Mouse (Mus musculus): ENCODE measurements at regions not wholly inside any gene's neighbourhood (a gene's known extent, or its start where the extent isn't known, plus 50 kb on each side); places are given as distances from the start of the nearest gene placed in this dataset.

DNA sequence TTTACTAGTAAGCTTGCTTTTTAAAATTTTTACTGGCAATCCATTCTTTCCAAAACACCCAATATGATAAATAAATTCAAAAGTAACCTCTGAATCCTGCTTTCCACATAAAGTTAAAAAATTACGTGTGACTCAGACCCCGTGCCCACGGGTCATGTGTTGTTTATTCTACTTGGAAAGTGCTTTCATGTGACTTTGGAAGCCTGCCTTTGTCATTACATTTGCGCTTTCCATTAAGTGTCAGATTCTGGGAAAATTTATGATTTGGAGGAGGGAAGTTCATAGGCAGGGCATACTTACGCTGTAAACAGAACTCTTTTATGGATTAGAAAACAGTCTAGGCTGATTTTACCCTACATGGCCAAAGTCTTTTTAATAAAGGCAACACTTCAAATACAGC lies 466.8 kb upstream of the Adamts5 start:
- H3K36me3 ChIP-seq, result no peaks in the 10 kb centered on the region
- ATAC-seq (ENCODE audit: low FRiP score, low read depth), result no peak
- WGBS, result 89% methylated on average over 5 of the region's 5 CpGs

DNA sequence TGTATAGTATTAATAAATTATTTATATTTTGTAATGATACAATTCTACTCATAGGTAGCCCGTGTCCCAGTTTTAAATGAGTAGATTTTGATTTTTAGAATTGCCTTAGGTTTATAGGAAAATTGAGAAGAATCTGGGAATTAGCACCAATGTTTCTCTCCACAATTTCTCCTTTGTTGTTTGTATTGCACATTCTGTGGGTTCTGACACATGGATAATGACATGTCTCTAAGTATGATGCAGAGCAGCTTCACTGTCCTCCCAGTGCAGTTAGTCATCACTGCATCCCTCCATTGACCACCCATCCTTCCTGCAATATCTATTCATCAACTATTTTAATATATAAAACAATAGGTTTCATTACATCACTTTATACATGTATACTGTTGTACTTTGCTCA lies 464.6 kb upstream of the Adamts5 start:
- H3K9ac ChIP-seq (replicated peaks), result no peak overlapping the region
- WGBS, result 74% methylated on average over 1 of the region's 1 CpGs
- no peak for ATAC-seq (ENCODE audit: low FRiP score, low read depth)

More for the DNA sequence above, 466.8 kb upstream of the Adamts5 start:
- Histone ChIP-seq H3K4me2 (replicated peaks) (no peak overlapping the region), H3K27ac (replicated peaks) (no peak overlapping the region), H3K27me3 (no peaks in the 10 kb centered on the region), H3K4me3 (no peak overlapping the region), H3K9me3 (no peaks in the 10 kb centered on the region), H3K4me1 (no peaks in the 10 kb centered on the region), H3K9ac (replicated peaks) (no peak overlapping the region)

DNA sequence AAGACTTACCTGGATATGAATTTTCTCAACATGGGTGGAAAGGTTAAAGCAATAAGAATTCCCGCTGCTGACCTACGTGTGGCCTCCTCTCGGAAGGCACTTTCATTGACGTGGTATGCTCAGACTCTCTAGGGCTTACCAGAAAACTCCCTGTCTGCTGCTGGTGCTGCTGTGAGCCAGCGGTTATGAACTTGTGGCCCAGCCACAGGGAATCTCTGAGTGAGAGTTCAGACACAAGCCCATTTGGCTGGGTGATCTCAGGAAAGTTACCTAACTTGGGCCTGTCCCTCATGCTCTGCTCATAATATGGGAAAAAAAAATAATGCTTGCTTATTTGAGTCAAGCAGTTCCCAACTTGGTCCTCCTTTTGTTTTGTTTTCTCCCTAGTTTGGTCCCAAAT lies 459.5 kb upstream of the Adamts5 start:
- Histone ChIP-seq H3K4me2 (replicated peaks) (no peak overlapping the region), H3K9me3 (no peaks in the 10 kb centered on the region), H3K9ac (replicated peaks) (no peak overlapping the region), H3K4me3 (no peak overlapping the region), H3K27me3 (no peaks in the 10 kb centered on the region), H3K4me1 (no peaks in the 10 kb centered on the region), H3K27ac (replicated peaks) (no peak overlapping the region), H3K36me3 (no peaks in the 10 kb centered on the region)
- ATAC-seq (ENCODE audit: low FRiP score, low read depth), result no peak
- 82% methylated on average over 5 of the region's 5 CpGs for WGBS

More for the DNA sequence above, 464.6 kb upstream of the Adamts5 start:
- Histone ChIP-seq H3K4me3 (no peak overlapping the region), H3K4me2 (replicated peaks) (no peak overlapping the region), H3K4me1 (no peaks in the 10 kb centered on the region), H3K27me3 (no peaks in the 10 kb centered on the region), H3K36me3 (no peaks in the 10 kb centered on the region), H3K9me3 (no peaks in the 10 kb centered on the region), H3K27ac (replicated peaks) (no peak overlapping the region)

DNA sequence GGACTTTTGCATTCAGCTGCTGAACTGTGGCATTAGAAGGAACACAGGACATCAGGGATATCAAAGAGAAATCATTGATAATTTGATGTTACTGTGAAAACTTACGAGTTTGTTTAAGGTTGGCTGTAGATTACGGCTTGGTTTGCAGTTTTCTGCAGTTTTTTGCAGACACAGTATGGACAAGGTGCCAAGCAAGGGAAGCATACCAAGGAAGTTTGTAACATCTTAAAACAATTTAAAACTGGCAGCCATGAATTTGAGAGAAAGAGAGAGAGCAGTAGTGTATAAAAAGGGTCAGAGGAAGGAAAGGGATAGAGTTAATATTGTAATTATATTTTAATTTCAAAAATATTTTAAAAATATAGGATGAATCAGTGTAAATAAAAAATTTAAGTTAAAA lies 453.4 kb upstream of the Adamts5 start:
- 89% methylated on average over 2 of the region's 2 CpGs for WGBS
- H3K4me3 ChIP-seq, result no peak overlapping the region
- H3K27ac ChIP-seq (replicated peaks), result no peak overlapping the region
- no peaks in the 10 kb centered on the region for H3K9me3 ChIP-seq
- H3K36me3 ChIP-seq, result no peaks in the 10 kb centered on the region
- H3K4me1 ChIP-seq, result no peaks in the 10 kb centered on the region
- ATAC-seq (ENCODE audit: low FRiP score, low read depth), result no peak
- no peak overlapping the region for H3K4me2 ChIP-seq (replicated peaks)
- H3K9ac ChIP-seq (replicated peaks), result no peak overlapping the region
- H3K27me3 ChIP-seq, result no peaks in the 10 kb centered on the region

DNA sequence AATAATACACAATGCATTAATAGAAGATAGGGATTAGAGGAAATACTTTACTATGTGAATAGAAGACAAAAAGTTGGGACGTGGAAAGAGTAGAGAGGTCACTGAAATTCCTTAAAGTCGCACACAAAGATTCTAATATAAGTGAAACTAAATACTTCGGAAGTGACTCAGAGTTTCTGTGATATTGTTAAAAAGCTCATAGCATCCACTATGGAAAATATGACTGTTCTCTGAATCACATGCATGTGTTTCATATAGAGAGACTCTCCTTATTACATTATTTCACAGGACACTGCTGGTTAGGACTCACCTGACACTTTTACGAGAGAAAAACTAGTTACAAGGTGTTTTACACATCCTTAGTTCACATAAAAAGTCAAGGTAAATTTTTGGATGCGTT lies 446.1 kb upstream of the Adamts5 start:
- Histone ChIP-seq H3K36me3 (no peaks in the 10 kb centered on the region), H3K9ac (replicated peaks) (no peak overlapping the region), H3K27me3 (no peaks in the 10 kb centered on the region), H3K9me3 (no peaks in the 10 kb centered on the region), H3K4me2 (replicated peaks) (no peak overlapping the region), H3K4me1 (no peaks in the 10 kb centered on the region), H3K27ac (replicated peaks) (no peak overlapping the region), H3K4me3 (no peak overlapping the region)
- ATAC-seq (ENCODE audit: low FRiP score, low read depth), result no peak
- 87% methylated on average over 5 of the region's 5 CpGs for WGBS

DNA sequence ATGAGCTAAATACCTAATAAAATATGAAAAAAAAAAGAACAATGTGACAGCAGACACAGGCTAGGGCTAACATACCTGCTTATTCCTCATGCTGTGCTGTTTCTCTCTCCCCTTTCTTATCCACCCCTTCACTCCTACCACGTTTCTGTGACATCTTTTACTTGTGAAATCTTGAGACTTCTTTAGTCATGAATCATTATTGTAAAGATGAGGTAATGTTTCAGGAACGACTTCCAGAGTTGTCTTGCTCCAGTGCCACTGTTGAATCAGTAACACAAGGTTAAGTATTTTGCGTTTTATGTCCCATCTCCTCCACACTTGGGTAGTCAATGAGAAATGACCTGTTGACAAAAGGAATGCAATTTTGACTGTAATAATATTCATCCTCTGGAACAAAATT lies 445.3 kb upstream of the Adamts5 start:
- Histone ChIP-seq H3K9me3 (no peaks in the 10 kb centered on the region), H3K4me2 (replicated peaks) (no peak overlapping the region), H3K27me3 (no peaks in the 10 kb centered on the region), H3K36me3 (no peaks in the 10 kb centered on the region), H3K4me3 (no peak overlapping the region), H3K9ac (replicated peaks) (no peak overlapping the region), H3K4me1 (no peaks in the 10 kb centered on the region), H3K27ac (replicated peaks) (no peak overlapping the region)
- no peak for ATAC-seq (ENCODE audit: low FRiP score, low read depth)
- 67% methylated on average over 3 of the region's 3 CpGs for WGBS

DNA sequence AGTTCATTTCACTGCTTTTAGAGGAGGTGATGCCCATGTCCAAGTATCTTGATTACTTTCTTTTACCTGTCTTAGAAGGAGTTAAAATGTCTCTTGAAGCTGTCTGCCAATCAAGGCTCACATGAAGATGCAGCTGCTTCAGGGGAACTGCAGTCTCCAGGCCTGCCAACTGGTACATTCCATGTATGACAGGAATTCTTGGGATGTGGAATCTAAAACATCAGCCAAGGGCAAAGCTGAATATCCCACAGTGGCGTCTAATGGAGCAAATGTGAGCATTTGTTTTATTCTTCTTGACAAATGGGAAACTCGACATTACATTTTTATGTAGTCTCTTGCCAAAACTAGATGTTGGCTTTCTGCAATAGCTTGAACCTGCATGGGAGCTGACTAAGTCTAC lies 438.7 kb upstream of the Adamts5 start:
- Histone ChIP-seq H3K4me2 (replicated peaks) (no peak overlapping the region), H3K4me3 (no peak overlapping the region), H3K36me3 (no peaks in the 10 kb centered on the region), H3K4me1 (no peaks in the 10 kb centered on the region), H3K9ac (replicated peaks) (no peak overlapping the region), H3K27me3 (no peaks in the 10 kb centered on the region), H3K27ac (replicated peaks) (no peak overlapping the region), H3K9me3 (no peaks in the 10 kb centered on the region)
- 80% methylated on average over 2 of the region's 2 CpGs for WGBS
- ATAC-seq (ENCODE audit: low FRiP score, low read depth), result no peak

DNA sequence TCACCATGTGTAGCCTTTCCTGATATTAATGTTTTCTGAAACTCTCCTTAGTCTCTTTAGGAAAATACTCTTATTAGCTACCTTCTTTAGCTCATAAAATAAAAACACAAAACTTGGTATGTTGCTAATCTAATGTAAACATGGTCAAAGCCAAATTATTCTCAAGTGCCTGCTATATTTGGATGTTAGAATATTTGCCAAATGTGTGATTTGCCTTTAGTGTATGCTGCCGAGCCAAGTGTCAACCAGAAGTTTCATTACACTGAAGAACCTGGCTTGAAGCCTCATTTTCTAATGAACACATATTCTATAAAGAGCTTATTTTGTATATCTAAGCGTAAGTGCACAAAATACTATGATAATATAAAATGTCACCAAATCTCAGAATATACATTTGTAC lies 423.8 kb upstream of the Adamts5 start:
- Histone ChIP-seq H3K36me3 (no peaks in the 10 kb centered on the region), H3K9me3 (no peaks in the 10 kb centered on the region), H3K4me2 (replicated peaks) (no peak overlapping the region), H3K9ac (replicated peaks) (no peak overlapping the region), H3K4me1 (no peaks in the 10 kb centered on the region), H3K27ac (replicated peaks) (no peak overlapping the region), H3K27me3 (no peaks in the 10 kb centered on the region), H3K4me3 (no peak overlapping the region)
- WGBS, result 89% methylated on average over 2 of the region's 2 CpGs
- ATAC-seq (ENCODE audit: low FRiP score, low read depth), result no peak

DNA sequence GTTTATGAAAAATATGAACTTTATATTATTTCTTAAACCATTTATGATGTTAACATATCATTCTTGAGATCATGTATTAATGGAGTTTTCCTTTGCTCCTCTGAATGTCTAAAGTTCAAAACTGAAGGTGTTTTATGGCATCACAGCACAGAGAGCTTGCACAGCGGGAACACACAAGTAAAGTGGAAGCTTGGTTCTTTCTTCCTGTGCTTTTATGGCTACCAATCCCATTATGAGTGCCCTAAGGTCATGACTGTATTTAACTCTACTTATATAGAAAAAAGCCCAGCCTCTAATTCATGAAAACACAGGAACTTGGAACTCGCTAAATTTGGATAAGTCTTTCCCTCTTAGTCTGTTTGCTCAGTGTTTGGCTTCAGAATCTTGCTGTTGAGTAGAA lies 417.3 kb upstream of the Adamts5 start:
- Histone ChIP-seq H3K9ac (replicated peaks) (no peak overlapping the region), H3K4me2 (replicated peaks) (no peak overlapping the region), H3K27ac (replicated peaks) (no peak overlapping the region), H3K27me3 (no peaks in the 10 kb centered on the region), H3K4me3 (no peak overlapping the region), H3K4me1 (no peaks in the 10 kb centered on the region), H3K9me3 (no peaks in the 10 kb centered on the region), H3K36me3 (no peaks in the 10 kb centered on the region)
- WGBS, result 63% methylated on average over 2 of the region's 2 CpGs
- ATAC-seq (ENCODE audit: low FRiP score, low read depth), result no peak

DNA sequence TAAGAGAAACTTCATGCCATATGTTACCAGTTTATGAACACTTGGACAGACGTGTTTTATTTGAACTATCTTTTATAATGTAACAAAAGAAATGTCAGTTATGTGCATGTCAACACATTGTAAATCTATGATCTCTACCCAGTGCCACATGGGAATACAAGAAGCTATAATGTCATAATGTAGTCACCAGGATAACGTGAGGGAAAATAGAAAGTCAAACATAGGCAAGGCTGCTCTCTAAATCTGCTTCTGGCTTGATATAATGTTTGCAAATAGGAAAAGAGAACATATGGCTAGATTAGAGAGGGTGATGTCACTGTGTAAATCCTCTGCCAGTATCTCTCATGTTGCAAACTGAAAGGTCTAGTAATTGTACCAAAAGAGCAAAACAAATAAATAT lies 408.1 kb upstream of the Adamts5 start:
- no peak overlapping the region for H3K27ac ChIP-seq (replicated peaks)
- H3K27me3 ChIP-seq, result no peaks in the 10 kb centered on the region
- no peak overlapping the region for H3K4me2 ChIP-seq (replicated peaks)
- no peak for ATAC-seq (ENCODE audit: low FRiP score, low read depth)
- 73% methylated on average over 2 of the region's 2 CpGs for WGBS
- H3K4me1 ChIP-seq, result no peaks in the 10 kb centered on the region
- H3K4me3 ChIP-seq, result no peak overlapping the region
- H3K9ac ChIP-seq (replicated peaks), result no peak overlapping the region
- no peaks in the 10 kb centered on the region for H3K36me3 ChIP-seq
- no peaks in the 10 kb centered on the region for H3K9me3 ChIP-seq

DNA sequence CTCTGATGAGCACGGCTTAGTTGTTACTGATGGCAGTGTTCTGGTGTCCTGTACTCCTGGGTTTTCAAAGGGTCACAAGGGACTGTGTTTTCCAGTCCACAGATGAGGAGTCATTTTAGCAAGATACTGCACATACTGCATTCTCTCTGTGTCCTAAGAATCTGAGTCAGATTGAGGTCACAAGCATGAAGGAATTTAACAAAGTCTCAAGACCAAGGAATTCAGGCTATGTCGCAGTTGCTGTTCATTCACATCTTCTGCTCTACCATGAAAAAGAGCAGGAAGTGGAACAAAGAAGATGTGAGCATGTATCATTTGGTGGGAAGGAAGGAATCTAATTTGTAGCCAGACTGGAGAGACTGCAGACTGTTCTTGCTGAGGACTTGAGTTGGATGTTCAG lies 402.2 kb upstream of the Adamts5 start:
- no peak overlapping the region for H3K27ac ChIP-seq (replicated peaks)
- no peak for ATAC-seq (ENCODE audit: low FRiP score, low read depth)
- 94% methylated on average over 2 of the region's 2 CpGs for WGBS

DNA sequence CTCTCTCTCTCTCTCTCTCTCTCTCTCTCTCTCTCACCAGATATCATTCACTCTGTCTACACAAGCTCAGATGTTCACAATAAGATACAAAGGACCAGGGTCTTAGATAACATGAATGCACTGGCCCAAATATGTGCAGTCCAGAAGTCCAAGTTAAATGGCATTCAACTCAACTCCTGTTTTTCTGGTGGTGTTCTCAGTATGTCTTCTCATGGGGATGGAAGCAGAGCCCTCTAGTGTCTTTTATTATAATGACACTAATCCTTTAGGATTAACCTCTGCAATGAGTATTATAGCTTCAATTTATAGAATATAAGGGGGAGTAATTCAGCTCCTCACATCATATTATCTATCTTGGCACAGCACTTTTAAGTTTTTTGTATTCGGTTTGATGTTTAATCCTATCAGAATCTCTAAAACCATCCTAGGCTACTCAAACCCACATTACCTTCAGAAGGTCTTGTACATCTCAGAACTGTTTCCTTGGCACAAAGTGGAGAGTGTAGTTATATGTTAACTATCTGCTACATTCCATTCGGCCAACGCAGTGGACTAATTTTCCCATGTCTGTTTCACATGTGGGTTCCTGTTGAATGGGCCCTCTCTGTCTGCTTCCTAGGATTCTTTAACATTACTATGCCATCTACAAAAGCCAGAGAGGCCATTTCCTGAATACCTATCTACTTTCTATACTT lies 401.0 kb upstream of the Adamts5 start:
- no peak overlapping the region for H3K27ac ChIP-seq (replicated peaks)
- H3K36me3 ChIP-seq, result no peaks in the 10 kb centered on the region
- H3K4me1 ChIP-seq, result no peaks in the 10 kb centered on the region
- H3K9me3 ChIP-seq, result no peaks in the 10 kb centered on the region
- no peak overlapping the region for H3K4me2 ChIP-seq (replicated peaks)
- ATAC-seq (ENCODE audit: low FRiP score, low read depth), result peak; percentile 49
- H3K27me3 ChIP-seq, result no peaks in the 10 kb centered on the region
- 70% methylated on average over 3 of the region's 3 CpGs for WGBS
- no peak overlapping the region for H3K9ac ChIP-seq (replicated peaks)
- no peak overlapping the region for H3K4me3 ChIP-seq

More for the DNA sequence above, 402.2 kb upstream of the Adamts5 start:
- Histone ChIP-seq H3K4me3 (no peak overlapping the region), H3K9me3 (no peaks in the 10 kb centered on the region), H3K4me2 (replicated peaks) (no peak overlapping the region), H3K4me1 (no peaks in the 10 kb centered on the region), H3K9ac (replicated peaks) (no peak overlapping the region), H3K27me3 (no peaks in the 10 kb centered on the region), H3K36me3 (no peaks in the 10 kb centered on the region)

DNA sequence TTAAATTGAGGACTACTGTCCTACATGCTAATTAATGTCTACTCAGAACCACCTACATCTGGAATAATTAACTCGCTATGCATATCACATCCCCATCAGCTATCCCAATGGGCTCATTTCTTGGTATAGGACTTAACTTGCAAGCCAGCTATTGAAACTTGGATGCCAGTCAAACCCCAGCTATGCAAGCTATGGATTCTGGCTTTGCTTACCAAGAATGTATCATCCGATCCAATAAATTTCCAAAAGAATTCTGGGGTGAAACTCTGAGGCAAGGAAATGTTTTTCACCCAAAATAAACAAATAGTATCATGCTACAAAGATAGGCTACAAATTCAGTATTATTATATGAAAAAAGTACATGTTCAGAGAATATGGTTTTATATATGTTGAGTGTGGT lies 392.8 kb upstream of the Adamts5 start:
- Histone ChIP-seq H3K4me3 (no peak overlapping the region), H3K9ac (replicated peaks) (no peak overlapping the region), H3K27ac (replicated peaks) (no peak overlapping the region), H3K4me2 (replicated peaks) (no peak overlapping the region), H3K9me3 (no peaks in the 10 kb centered on the region), H3K4me1 (no peaks in the 10 kb centered on the region), H3K27me3 (no peaks in the 10 kb centered on the region), H3K36me3 (no peaks in the 10 kb centered on the region)
- 93% methylated on average over 2 of the region's 2 CpGs for WGBS
- no peak for ATAC-seq (ENCODE audit: low FRiP score, low read depth)
